Mouse (Mus musculus): ENCODE results near the gene Map6. TPM values are rescaled to one million over a fixed set of nuclear protein-coding genes. Genes with fewer than 3 reads are reported as not detected.

Map6 gene
- polyA plus RNA-seq, 1 experiment from 2014 or later, result 27.9 TPM

DNA sequence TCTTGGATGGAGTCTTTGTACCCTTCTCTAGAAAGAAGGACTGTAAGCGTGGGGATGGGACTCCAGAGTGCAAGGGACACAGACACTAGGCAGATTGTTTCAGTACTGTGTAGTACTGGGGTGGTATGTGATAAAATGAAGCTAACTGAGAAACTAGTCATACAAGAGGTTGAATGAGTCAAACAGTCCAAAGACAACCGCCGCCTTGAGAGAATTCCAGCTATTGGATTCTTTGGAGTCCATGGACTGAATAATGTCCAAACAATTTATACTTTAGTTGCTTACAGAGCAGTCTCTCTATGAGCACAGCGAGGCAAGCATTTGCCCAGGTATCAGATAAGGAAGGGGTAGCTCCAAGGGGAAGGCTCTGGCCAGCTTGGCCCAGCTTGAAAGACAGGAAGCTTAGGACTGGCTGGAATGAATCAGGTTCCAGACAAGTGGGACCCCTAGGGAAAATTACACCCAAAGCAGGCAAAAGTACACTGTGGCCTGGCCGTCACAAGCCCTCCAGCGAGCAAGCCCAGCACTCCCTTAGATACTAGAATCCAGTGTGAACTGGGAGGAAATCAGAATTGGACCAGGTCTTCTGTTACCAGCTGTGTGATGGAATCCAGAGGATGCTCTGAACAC is 55.6 kb downstream of the Map6 start:
- Histone ChIP-seq H3K36me3 (peaks cover 21% of the 10 kb centered on the region), H3K27ac (replicated peaks) (no peak overlapping the region), H3K4me3 (no peak overlapping the region), H3K27me3 (ENCODE audit: low read depth, poor library complexity, severe bottlenecking) (peaks cover 80% of the 10 kb centered on the region), H3K9me3 (replicated peaks) (no peaks in the 10 kb centered on the region), H3K4me1 (peaks cover 49% of the 10 kb centered on the region)
- DNase-seq (ENCODE audit: low spot score), result no peak
- 91% methylated on average over 6 of the region's 6 CpGs for WGBS

DNA sequence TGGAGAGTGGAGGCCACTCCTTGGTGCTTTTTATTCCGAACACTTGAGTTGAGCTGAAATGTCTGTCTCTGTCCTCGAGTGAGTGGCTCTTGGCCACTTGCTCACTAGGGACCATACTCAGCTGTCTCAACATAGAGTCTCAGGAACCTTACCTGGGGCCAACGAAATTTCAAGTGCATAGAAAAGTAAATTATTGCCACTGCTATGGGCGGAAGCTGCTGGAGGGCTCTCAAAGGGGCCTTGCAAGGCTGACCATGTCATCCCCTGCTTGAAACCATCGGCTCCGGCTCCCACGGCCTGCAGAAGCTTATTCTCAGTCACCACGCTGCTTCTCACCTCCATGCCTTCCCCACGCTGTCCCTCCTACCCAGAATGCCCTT is 56.1 kb downstream of the Map6 start:
- 90% methylated on average over 9 of the region's 9 CpGs for WGBS
- no peak for DNase-seq (ENCODE audit: low spot score)
- Histone ChIP-seq H3K27me3 (ENCODE audit: low read depth, poor library complexity, severe bottlenecking) (peaks cover 75% of the 10 kb centered on the region), H3K36me3 (peaks cover 24% of the 10 kb centered on the region; the same call in 1 of the 2 replicates), H3K9me3 (replicated peaks) (no peaks in the 10 kb centered on the region), H3K4me1 (peaks cover 48% of the 10 kb centered on the region), H3K27ac (replicated peaks) (no peak overlapping the region), H3K4me3 (no peak overlapping the region)

DNA sequence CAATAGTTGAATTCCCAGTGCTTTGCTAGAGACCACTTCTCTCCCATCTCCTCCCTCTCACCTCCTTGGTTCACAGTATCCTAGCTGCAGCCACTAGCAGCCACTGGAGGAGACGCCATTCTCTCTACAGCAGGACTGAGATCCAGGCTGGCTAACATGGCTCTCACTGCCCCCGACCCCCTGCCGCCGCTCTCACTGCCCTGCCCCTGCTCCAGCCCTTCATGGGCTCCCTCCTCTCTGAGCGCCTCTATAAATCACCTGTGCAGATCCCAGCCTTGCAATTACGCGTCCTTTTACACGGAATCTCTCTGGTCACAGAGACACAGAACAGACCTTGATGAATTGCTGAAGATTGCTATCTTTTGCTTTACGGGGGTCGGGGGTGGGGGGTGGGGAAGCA is 57.6 kb downstream of the Map6 start:
- Histone ChIP-seq H3K36me3 (peaks cover 26% of the 10 kb centered on the region; the same call in 1 of the 2 replicates), H3K4me3 (no peak overlapping the region), H3K4me1 (peaks cover 52% of the 10 kb centered on the region), H3K27ac (replicated peaks) (0 out of 2 replicates have a peak overlapping the region, but pooled peaks have one; percentile 38), H3K9me3 (replicated peaks) (no peaks in the 10 kb centered on the region), H3K27me3 (ENCODE audit: low read depth, poor library complexity, severe bottlenecking) (peaks cover 60% of the 10 kb centered on the region)
- WGBS, result 41% methylated on average over 10 of the region's 10 CpGs
- DNase-seq (ENCODE audit: low spot score), result no peak

DNA sequence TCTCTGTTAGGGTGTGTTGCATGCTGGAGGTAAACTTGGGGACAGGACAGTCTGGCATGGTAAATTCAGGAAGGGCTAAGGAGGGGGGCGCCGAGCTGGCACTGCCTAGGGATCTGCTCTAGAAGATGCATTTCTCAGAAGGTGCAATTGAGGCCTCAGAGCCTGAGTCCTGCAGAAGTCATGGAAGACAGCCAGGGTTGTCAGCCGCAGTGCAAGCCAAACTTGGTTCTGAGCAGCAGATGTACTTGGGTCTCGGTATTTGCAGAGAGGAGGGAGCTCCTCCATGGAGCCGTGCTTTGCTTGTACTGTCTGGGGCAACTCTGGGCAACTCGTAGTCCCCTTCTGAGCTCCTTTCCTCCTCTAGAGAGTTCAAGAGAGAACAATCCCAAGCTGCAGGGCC is 58.9 kb downstream of the Map6 start:
- 80% methylated on average over 6 of the region's 6 CpGs for WGBS
- no peak overlapping the region for H3K4me3 ChIP-seq
- DNase-seq (ENCODE audit: low spot score), result no peak
- peak overlapping the region; percentile 0; the same call in 1 of the 2 replicates for H3K27ac ChIP-seq (replicated peaks)
- H3K4me1 ChIP-seq, result peaks cover 39% of the 10 kb centered on the region
- H3K9me3 ChIP-seq (replicated peaks), result no peaks in the 10 kb centered on the region
- H3K27me3 ChIP-seq (ENCODE audit: low read depth, poor library complexity, severe bottlenecking), result peaks cover 48% of the 10 kb centered on the region
- peaks cover 30% of the 10 kb centered on the region for H3K36me3 ChIP-seq

DNA sequence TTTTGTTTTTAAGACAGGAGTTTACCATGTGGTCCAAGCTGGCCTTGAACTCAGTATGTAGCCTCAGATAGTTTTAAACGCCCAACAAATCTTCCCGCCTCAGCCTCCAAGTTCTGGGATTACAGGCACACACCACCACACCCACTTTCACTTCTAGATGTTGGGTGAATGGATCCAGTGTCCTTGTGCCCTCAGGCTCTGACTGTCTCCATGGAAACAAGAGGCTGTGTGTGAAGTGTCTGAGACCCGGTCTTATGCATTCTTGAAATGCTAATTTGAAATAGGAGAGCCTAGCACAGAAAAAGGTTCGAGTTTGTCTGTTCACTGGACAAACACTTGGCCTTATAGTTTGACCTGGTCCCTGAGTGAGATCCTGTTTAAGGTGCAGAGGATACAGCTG is 61.6 kb downstream of the Map6 start:
- peak overlapping the region; percentile 61 for H3K27ac ChIP-seq (replicated peaks)
- H3K4me3 ChIP-seq, result no peak overlapping the region
- H3K27me3 ChIP-seq (ENCODE audit: low read depth, poor library complexity, severe bottlenecking), result peaks cover 22% of the 10 kb centered on the region
- H3K4me1 ChIP-seq, result peaks cover 45% of the 10 kb centered on the region
- H3K36me3 ChIP-seq, result peaks cover 16% of the 10 kb centered on the region
- 45% methylated on average over 4 of the region's 4 CpGs for WGBS
- no peaks in the 10 kb centered on the region for H3K9me3 ChIP-seq (replicated peaks)
- no peak for DNase-seq (ENCODE audit: low spot score)

DNA sequence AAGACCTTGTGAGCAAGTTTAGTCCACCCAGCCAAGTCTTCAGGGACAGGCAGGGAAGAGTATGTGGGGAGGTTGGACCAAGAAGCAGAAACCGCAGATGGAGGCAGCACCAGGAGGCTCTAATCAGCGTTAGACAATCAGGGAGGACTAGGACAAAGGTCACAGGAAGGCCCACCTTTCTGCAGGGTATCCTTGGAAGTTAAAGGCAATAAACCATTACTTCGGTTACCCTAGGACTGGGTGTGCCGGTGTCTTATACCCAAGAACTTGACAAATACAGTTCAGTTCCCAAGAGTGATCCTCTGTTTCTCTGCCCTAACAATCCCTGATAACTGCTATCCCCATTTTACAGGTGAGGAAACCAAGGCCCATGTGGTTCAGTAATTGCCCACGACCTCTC is 62.8 kb downstream of the Map6 start:
- Histone ChIP-seq H3K9me3 (replicated peaks) (no peaks in the 10 kb centered on the region), H3K36me3 (peaks cover 15% of the 10 kb centered on the region), H3K4me3 (no peak overlapping the region), H3K4me1 (peaks cover 36% of the 10 kb centered on the region), H3K27me3 (ENCODE audit: low read depth, poor library complexity, severe bottlenecking) (peaks cover 12% of the 10 kb centered on the region), H3K27ac (replicated peaks) (peak overlapping the region; percentile 61; the same call in 1 of the 2 replicates)
- WGBS, result 88% methylated on average over 5 of the region's 5 CpGs
- DNase-seq (ENCODE audit: low spot score), result no peak

DNA sequence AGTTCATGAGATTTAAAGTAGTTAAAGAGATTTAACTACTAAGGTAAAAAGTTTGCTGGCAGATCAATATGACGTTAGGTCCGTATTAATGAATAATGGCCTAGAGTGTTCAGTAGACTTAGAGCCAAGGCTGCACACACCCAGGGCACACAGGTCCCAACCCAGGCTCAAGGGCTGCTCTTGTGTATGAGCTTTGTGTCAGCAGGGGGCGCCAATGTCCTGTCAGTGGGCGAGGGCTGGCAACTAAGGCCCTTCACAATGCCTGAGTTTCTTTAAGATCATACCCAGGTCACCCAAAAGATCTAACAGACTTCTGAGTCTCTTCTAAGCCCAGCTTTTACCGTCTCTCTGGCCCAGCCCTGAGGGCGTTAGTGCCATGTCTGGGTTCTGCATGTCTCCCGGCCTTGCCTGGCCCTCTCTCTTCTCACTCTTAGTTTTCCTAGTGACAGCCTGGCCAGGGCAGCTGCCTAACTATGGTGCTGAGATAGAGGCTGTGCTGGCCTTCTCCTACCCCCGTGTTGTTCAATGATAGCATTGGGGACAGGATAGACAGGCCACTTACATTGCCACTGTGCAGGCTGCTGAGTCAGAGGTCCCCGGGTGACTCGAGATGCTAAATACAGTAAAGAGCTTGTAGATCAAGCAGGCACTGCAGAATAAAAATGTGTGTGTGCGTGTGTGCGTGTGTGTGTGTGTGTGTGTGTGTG is 65.7 kb downstream of the Map6 start:
- Histone ChIP-seq H3K9me3 (replicated peaks) (no peaks in the 10 kb centered on the region), H3K27ac (replicated peaks) (peak overlapping the region; percentile 75), H3K36me3 (peaks cover 33% of the 10 kb centered on the region), H3K4me1 (peaks cover 20% of the 10 kb centered on the region), H3K4me3 (no peak overlapping the region), H3K27me3 (ENCODE audit: low read depth, poor library complexity, severe bottlenecking) (no peaks in the 10 kb centered on the region)
- 54% methylated on average over 12 of the region's 12 CpGs for WGBS
- DNase-seq (ENCODE audit: low spot score), result peak; percentile 85

DNA sequence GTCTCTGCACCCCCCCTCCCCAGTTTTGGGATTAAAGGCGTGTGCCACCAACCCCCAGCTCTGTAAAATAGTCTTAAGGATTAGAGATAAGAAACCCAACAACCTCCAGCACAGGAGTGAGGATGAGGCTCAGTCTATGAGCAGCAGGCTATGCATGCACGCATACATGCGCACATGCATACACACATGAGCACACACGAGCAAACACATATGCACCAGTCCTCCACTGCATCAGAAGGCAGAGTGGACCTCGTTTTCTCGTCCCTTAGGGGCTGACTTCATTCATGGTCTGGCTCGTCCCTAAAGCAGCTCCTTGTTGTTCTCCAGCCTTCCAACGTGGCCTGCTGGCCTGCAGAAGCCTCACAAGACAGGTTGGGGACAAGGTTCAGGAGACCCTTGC is 73.5 kb downstream of the Map6 start:
- H3K36me3 ChIP-seq, result peaks cover 54% of the 10 kb centered on the region
- no peaks in the 10 kb centered on the region; the same call in 1 of the 2 replicates for H3K4me1 ChIP-seq
- H3K27me3 ChIP-seq (ENCODE audit: low read depth, poor library complexity, severe bottlenecking), result no peaks in the 10 kb centered on the region
- no peaks in the 10 kb centered on the region for H3K9me3 ChIP-seq (replicated peaks)
- DNase-seq (ENCODE audit: low spot score), result no peak
- WGBS, result 87% methylated on average over 8 of the region's 8 CpGs
- no peak overlapping the region for H3K27ac ChIP-seq (replicated peaks)
- no peak overlapping the region for H3K4me3 ChIP-seq

DNA sequence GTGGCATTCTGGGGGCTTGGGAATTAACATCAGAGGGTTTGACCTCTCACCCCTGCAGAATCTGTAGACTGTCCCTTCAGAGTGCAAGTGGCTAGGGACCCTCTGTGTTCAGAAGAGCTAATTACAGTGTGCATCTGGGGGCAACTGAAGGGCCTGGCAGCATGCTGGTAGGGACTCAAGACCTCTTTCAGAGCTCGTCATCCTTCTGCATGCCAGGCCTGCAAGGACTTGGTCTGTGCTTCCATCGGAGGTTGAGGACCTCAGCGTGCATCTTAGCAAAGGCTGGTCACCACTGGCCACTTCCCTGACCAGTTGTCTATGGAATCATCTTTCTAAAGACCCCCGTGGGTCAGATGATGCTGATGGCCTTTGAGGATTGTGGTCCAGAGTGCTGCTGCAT is 76.3 kb downstream of the Map6 start:
- Histone ChIP-seq H3K9me3 (replicated peaks) (no peaks in the 10 kb centered on the region), H3K4me3 (no peak overlapping the region), H3K4me1 (peaks cover 3% of the 10 kb centered on the region), H3K36me3 (peaks cover 63% of the 10 kb centered on the region), H3K27me3 (ENCODE audit: low read depth, poor library complexity, severe bottlenecking) (no peaks in the 10 kb centered on the region), H3K27ac (replicated peaks) (no peak overlapping the region)
- DNase-seq (ENCODE audit: low spot score), result no peak
- WGBS, result 90% methylated on average over 4 of the region's 4 CpGs

DNA sequence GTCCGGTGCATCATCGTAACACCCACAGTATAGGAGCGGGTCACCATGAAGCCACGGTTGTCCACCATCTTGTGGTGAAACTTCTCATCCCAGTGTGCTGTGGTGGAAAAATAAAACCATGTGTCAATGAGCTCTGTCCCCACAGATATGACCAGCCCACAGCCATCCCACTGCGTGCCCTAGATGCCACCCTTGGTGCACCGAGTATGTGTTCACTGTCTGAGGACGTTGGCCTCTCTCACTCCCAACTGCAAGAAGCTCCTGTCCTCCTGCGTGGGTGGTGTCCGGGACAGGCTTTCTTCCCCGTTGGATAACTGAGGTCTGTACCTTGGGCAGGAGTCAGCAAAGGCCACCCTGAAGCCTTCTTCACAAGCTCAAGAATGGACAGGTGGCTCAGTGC is 80.0 kb downstream of the Map6 start:
- Histone ChIP-seq H3K27me3 (ENCODE audit: low read depth, poor library complexity, severe bottlenecking) (no peaks in the 10 kb centered on the region), H3K9me3 (replicated peaks) (no peaks in the 10 kb centered on the region), H3K4me3 (no peak overlapping the region), H3K36me3 (peaks cover 76% of the 10 kb centered on the region), H3K4me1 (peaks cover 39% of the 10 kb centered on the region), H3K27ac (replicated peaks) (no peak overlapping the region)
- 97% methylated on average over 10 of the region's 10 CpGs for WGBS
- DNase-seq (ENCODE audit: low spot score), result no peak

DNA sequence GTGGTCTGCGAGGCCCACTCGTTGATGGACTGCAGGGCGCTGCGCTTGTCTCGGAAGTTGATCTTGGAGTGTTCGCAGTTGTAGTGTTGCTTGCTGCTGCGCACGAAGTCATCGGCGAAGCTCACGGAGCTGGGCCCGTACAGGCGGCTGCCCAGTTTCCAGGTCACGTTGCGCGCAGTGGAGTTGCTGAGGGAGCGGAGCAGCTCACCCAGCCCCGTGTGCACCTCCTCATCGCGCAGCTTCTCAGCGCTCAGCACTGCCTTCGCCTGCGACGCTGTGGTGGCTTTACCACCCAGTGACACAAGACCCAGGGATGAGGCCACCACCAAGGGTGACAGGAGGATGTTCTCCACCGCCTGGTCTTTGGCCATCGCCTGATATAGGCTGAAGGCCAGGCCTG is 81.6 kb downstream of the Map6 start:
- H3K9me3 ChIP-seq (replicated peaks), result no peaks in the 10 kb centered on the region
- H3K4me3 ChIP-seq, result no peak overlapping the region
- no peak for DNase-seq (ENCODE audit: low spot score)
- H3K36me3 ChIP-seq, result peaks cover 67% of the 10 kb centered on the region
- peak overlapping the region; percentile 57 for H3K27ac ChIP-seq (replicated peaks)
- WGBS, result 97% methylated on average over 26 of the region's 26 CpGs
- no peaks in the 10 kb centered on the region; the same call in 1 of the 2 replicates for H3K27me3 ChIP-seq (ENCODE audit: low read depth, poor library complexity, severe bottlenecking)
- H3K4me1 ChIP-seq, result peaks cover 55% of the 10 kb centered on the region

DNA sequence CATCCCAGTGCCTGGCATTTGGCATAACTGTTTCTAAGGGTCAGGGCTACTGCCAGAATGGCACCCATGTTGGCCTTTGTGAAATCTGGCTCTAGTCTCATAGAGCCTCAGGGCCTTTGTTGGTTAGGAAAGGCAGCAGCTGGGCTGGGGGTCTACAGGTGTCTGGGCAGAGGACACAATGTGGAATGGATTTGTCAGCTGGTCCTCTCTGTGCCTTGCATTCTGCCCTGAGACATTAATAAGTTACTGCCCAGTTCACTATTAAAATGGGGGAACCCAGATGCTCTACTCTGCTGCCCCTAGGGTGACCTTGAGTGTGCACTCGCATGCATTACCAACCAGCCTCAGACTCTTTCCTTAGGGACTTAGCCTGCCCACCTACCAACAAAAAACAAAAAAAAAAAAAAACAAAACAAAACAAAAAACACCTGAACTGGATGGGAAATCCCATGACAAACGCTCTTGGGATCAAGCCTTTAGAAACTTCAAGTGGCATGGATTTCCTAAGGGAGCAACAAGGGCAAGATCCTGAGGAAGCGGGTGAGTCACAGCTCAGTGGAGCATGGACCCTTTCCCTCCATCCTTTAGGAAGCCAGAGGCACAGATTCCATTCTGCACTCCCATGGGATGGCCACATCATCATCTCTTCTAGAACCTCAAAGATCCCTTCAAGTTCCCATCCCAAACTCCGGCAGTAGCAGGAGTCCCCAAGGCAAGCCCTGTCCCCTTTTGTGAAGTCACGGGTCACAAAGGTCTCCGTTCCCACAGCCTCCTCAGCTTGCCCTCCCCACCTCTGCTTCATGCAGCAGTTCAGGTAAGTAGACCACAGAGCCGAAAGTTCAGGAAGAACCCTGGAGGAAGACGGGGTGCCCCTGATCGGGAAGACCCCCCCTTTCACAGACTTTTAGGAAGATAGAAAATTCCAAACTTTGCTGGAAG is 82.8 kb downstream of the Map6 start:
- no peak for DNase-seq (ENCODE audit: low spot score)
- Histone ChIP-seq H3K27me3 (ENCODE audit: low read depth, poor library complexity, severe bottlenecking) (no peaks in the 10 kb centered on the region; the same call in 1 of the 2 replicates), H3K4me1 (peaks cover 67% of the 10 kb centered on the region), H3K4me3 (peak overlapping the region; percentile 59), H3K9me3 (replicated peaks) (no peaks in the 10 kb centered on the region), H3K27ac (replicated peaks) (peak overlapping the region; percentile 97), H3K36me3 (peaks cover 55% of the 10 kb centered on the region)
- 74% methylated on average over 9 of the region's 9 CpGs for WGBS

Data from midbrain, embryonic 10.5 days (tissue).